ENCODE assay signal across 19 mouse cellular contexts in genomic region chr14:93092806-93093205, GRCm38 (mm10).
DNase-seq lines count a peak whose midpoint lies in the region; ATAC-seq and TF ChIP-seq lines count a peak whose summit lies in the region.
"Had no signal": no experiment of that assay in that cellular context is flagged by ENCODE, and none has a peak within 500 bp of the region (broad histone marks: within the 10 kb centered on the region; RNA-seq: fewer than 3 reads in every experiment).

No protein-coding gene starts in this region.

- no peak for TF ChIP-seq CTCF in heart, adult 2 months (IDR thresholded peaks at IDR 0.05)

- WGBS in heart, embryonic 14.5 days, result 21% methylated on average over 4 of the region's 4 CpGs
- WGBS in heart, adult 2 months, result 40% methylated on average over 4 of the region's 4 CpGs
- 90% methylated on average over 4 of the region's 4 CpGs for WGBS in hindbrain, embryonic 14.5 days

- no peaks in the 10 kb centered on the region for H3K9me3 ChIP-seq in heart, embryonic 14.5 days (ENCODE audit: control insufficient read depth, low read length)
- H3K9me3 ChIP-seq in hindbrain, embryonic 14.5 days (ENCODE audit: control insufficient read depth, low read length), result no peaks in the 10 kb centered on the region
- H3K9me3 ChIP-seq: embryonic facial prominence, embryonic 12.5 days; forebrain, embryonic 15.5 days; hindbrain, embryonic 12.5 days had no signal

- H3K36me3 ChIP-seq in heart, embryonic 14.5 days (ENCODE audit: control insufficient read depth, insufficient read depth, low read length), result no peaks in the 10 kb centered on the region
- no peaks in the 10 kb centered on the region for H3K36me3 ChIP-seq in heart, adult 2 months (ENCODE audit: control insufficient read depth, insufficient read depth, low read length)
- no peaks in the 10 kb centered on the region for H3K36me3 ChIP-seq in hindbrain, embryonic 14.5 days (replicated peaks; ENCODE audit: control insufficient read depth, insufficient read depth)
- H3K36me3 ChIP-seq: embryonic facial prominence, embryonic 12.5 days; forebrain, embryonic 15.5 days; hindbrain, embryonic 12.5 days had no signal

- no peak overlapping the region for H3K9ac ChIP-seq in heart, embryonic 14.5 days (ENCODE audit: low read length)
- no peak overlapping the region for H3K9ac ChIP-seq in heart, adult 2 months (ENCODE audit: low read depth, low read length)
- H3K9ac ChIP-seq in hindbrain, embryonic 14.5 days, result no peak overlapping the region
- H3K9ac ChIP-seq: embryonic facial prominence, embryonic 12.5 days; forebrain, embryonic 15.5 days; hindbrain, embryonic 12.5 days had no signal

- no peaks in the 10 kb centered on the region for H3K27me3 ChIP-seq in heart, embryonic 14.5 days (ENCODE audit: control insufficient read depth, insufficient read depth, low read length)
- H3K27me3 ChIP-seq in heart, adult 2 months (ENCODE audit: control insufficient read depth, insufficient read depth, low read length), result no peaks in the 10 kb centered on the region
- H3K27me3 ChIP-seq in hindbrain, embryonic 14.5 days (ENCODE audit: control insufficient read depth, insufficient read depth, low read length), result no peaks in the 10 kb centered on the region
- H3K27me3 ChIP-seq: embryonic facial prominence, embryonic 12.5 days; forebrain, embryonic 15.5 days; hindbrain, embryonic 12.5 days had no signal

- H3K27ac ChIP-seq in heart, embryonic 14.5 days (replicated peaks in 1 of 2; ENCODE audit: control insufficient read depth in 1 of 2, insufficient read depth in 1 of 2, low read depth in 2 of 2, low read length in 2 of 2), result peak overlapping the region; percentile 30 to 78; a peak in 3 of 4 replicates
- no peak overlapping the region for H3K27ac ChIP-seq in heart, adult 2 months
- H3K27ac ChIP-seq in hindbrain, embryonic 14.5 days, result no peak overlapping the region
- H3K27ac ChIP-seq: embryonic facial prominence, embryonic 12.5 days; forebrain, embryonic 15.5 days; gastrocnemius, adult 2 months; hindbrain, embryonic 12.5 days; hindbrain, postnatal 0 days had no signal

- TF ChIP-seq POLR2A in heart, adult 2 months (IDR thresholded peaks at IDR 0.05; ENCODE audit: insufficient read depth, low read depth, low read length), result no peak

- peaks cover 4 to 12% of the 10 kb centered on the region in 2 experiments for H3K4me1 ChIP-seq in heart, embryonic 14.5 days (ENCODE audit: control insufficient read depth in 2 of 2, insufficient read depth in 2 of 2, low read length in 2 of 2)
- no peaks in the 10 kb centered on the region for H3K4me1 ChIP-seq in heart, adult 2 months (ENCODE audit: control insufficient read depth, insufficient read depth, low read length)
- no peaks in the 10 kb centered on the region for H3K4me1 ChIP-seq in hindbrain, embryonic 14.5 days (replicated peaks; ENCODE audit: control insufficient read depth, insufficient read depth, low read length)
- H3K4me1 ChIP-seq: embryonic facial prominence, embryonic 12.5 days; forebrain, embryonic 15.5 days; hindbrain, embryonic 12.5 days had no signal

- ATAC-seq in heart, embryonic 14.5 days (ENCODE audit: insufficient number of reproducible peaks, insufficient read depth, low FRiP score, low read depth), result peak; percentile 78; the same call in 1 of the 2 replicates
- no peak for ATAC-seq in hindbrain, embryonic 14.5 days (ENCODE audit: low FRiP score)
- ATAC-seq: forebrain, embryonic 15.5 days; hindbrain, postnatal 0 days had no signal

- DNase-seq in heart, adult 11 months, result peak; percentile 41
- no peak for DNase-seq in heart, adult 8-10 months (ENCODE audit: low spot score)
- no peak for DNase-seq in heart, adult 18-20 months
- DNase-seq in heart, postnatal 4 days, result peak; percentile 4
- no peak for DNase-seq in heart, adult 2 months
- DNase-seq in hindbrain, embryonic 14.5 days (ENCODE audit: low spot score), result no peak
- DNase-seq: adrenal gland, postnatal 10 days; cerebellum, adult 11-12 months; cerebellum, adult 9-10 months; cerebellum, postnatal 25 days; gastrocnemius, adult 2 months; gastrocnemius, postnatal 25 days; kidney, adult 11 months; kidney, adult 9 months had no signal

- no peak overlapping the region for H3K4me3 ChIP-seq in heart, embryonic 14.5 days (ENCODE audit: control insufficient read depth in 1 of 2, insufficient read depth in 1 of 2, low read depth in 1 of 2, low read length in 2 of 2)
- no peak overlapping the region for H3K4me3 ChIP-seq in heart, adult 2 months
- H3K4me3 ChIP-seq in hindbrain, embryonic 14.5 days (replicated peaks; ENCODE audit: low read length), result no peak overlapping the region
- H3K4me3 ChIP-seq: embryonic facial prominence, embryonic 12.5 days; forebrain, embryonic 15.5 days; gastrocnemius, adult 2 months; hindbrain, embryonic 12.5 days had no signal

- no peaks in the 10 kb centered on the region for H3K79me2 ChIP-seq in heart, adult 2 months (replicated peaks; ENCODE audit: control insufficient read depth, insufficient read depth, low read length)

- H3K4me2 ChIP-seq in heart, embryonic 14.5 days (ENCODE audit: low read length), result no peak overlapping the region
- H3K4me2 ChIP-seq in hindbrain, embryonic 14.5 days (replicated peaks), result no peak overlapping the region
- H3K4me2 ChIP-seq: embryonic facial prominence, embryonic 12.5 days; forebrain, embryonic 15.5 days; hindbrain, embryonic 12.5 days had no signal

- TF ChIP-seq EP300 in heart, adult 2 months (IDR thresholded peaks at IDR 0.05; ENCODE audit: insufficient read depth, low read depth, low read length), result no peak

- intact Hi-C loops in heart, adult 2 months (cut with DNase I), result no loop called here

Comparison
In these comparisons a context has a peak if more than half of its experiments do, and no peak if none do; other contexts are left out.
1. DNase-seq: peak in heart, adult 11 months (single experiment) and heart, postnatal 4 days (single experiment); none in heart, adult 8-10 months (single experiment), heart, adult 18-20 months (0 of 2), heart, adult 2 months (0 of 2) and hindbrain, embryonic 14.5 days (single experiment).
2. H3K27ac ChIP-seq: peak in heart, embryonic 14.5 days (2 of 2); none in heart, adult 2 months (single experiment) and hindbrain, embryonic 14.5 days (single experiment).